Mouse (Mus musculus) urinary bladder, adult 18-20 months (tissue): ENCODE measurements around the gene Gp5.
"Not testable (repeated sequence)": the region's sequence is repeated elsewhere in the genome, so short reads cannot be mapped to it uniquely, and the experiment has no call there.

Experiments used
- DNase-seq, 2 experiments: peaks; one replicate each; pipeline ENCODE4 v3.0.0; 2022; ENCODE audit warnings: low spot score in 2 of 2, mixed read lengths in 2 of 2

Gp5 gene

DNA sequence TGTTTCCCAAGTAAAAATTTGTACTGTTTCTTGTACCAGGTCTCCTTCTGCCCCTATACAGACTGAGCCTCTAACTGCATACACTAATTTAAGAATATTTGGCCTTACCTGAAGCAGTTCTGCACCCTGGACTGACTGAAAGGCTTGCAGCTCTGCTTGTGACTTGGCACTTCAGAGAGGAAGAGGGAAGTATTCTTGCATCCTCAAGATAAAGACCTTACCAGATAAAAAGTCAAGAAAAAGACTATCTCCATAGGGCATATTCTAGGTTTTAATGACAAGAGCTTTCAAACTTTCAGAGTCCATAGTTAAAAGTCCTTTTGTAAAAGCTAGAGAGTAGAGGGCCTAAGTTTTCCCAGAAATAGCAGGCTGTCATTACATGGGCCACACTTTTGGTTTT, at the start of gene Gp5:
Gene Gp5 (minus strand): TSS at position 133 of the 400 bp plus-strand sequence.
- no peak for DNase-seq

GRCm38 (mm10) chr16:30353489-30353888, 42.9 kb upstream of the Gp5 start:
- not testable (repeated sequence) for DNase-seq

DNA sequence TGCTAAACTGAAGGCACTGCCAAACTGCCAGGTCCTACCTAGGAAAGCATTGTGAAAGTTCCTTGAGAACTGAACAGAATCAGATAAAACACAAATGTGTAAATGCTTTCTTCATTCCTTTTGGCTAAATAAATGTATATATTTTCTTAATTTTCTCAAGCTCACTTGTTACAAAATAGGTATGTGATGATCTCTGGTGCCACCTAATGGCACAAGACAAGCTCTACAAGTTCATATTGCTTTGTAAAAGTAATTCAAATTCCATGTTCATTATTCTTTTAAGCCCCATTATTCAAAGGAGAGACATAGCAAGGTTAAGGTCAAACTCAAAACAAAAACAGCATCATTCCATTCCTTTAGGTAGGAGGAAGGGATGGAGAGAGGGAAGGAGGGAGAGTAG, 3.7 kb upstream of the Gp5 start:
- DNase-seq: no peak

- no peak for DNase-seq
Observed at GRCm38 (mm10) chr16:30310171-30310515, 436 bp downstream of the Gp5 start.

GRCm38 (mm10) chr16:30309395-30310170, 996 bp downstream of the Gp5 start:
- DNase-seq: peak in 1 of 2 experiments; percentile 35

DNA sequence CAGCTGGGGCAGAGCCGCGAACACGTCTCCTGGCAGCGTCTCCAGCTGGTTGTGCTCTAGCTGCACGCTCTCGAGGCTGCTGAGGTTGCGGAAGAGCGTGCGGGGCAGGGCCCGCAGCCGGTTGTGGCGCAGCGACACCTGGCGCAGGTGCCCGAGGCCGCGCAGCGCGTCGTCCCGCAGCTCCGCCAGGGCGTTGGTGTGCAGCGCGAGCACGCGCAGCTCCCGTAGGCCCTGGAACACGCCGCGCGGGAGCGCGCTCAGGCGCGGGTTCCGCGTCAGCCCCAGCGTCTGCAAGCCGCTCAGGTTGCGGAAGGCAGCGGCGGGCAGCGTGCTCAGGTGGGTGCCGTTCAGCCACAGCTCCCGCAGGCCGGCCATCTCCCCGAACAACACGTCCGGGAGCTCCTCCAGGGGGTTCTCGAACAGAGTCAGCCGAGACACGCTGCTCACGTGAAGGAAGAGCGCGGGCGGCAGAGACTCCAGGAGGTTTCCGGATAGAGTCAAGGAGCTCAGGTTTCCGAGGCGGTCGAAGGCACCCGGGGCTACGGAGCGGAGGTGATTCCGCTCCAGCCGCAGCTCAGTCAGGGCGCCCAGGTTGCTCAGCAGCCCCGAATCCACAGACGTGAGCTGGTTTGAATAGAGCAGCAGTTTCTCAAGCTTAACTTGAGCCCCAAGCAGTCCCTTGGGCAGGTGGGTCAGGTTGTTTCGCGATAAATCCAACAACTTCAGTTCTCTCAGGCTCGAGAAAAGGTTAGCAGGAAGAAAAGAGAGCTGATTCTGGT, 1.8 kb downstream of the Gp5 start:
- DNase-seq: peak; percentile 19 to 50

DNA sequence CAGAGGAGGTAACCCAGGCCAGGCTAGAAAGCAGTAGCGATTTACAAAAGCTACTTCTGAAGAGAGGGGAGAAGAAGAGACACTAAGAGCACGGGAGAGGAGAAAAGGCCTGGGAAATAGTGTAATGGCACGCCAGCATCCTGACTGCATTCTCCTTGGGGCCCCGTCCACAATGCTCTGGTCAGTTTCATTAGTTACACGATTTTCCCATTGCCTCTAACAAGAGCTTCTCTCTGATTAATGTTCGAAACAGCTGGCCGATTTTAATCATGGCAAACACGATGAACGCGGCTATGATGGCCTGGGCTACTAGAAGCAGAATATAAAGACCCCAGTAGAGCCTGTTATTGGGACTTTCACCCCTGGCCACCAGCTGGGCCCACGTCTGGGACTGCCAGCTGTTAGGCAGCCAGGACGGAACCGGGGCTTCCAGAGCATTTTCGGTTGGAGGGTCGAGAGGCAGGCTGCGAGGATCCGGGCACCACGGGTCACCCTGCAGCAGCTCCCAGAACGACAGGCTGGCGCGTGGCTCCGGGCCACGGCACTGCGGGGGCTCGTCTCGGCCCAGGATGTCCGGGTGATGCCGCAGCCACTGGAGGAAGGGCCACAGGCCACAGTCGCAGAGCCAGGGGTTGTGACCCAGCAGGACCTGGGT, 2.5 kb downstream of the Gp5 start:
- no peak for DNase-seq

GRCm38 (mm10) chr16:30307306-30307705, 3.3 kb downstream of the Gp5 start:
- no peak for DNase-seq

DNA sequence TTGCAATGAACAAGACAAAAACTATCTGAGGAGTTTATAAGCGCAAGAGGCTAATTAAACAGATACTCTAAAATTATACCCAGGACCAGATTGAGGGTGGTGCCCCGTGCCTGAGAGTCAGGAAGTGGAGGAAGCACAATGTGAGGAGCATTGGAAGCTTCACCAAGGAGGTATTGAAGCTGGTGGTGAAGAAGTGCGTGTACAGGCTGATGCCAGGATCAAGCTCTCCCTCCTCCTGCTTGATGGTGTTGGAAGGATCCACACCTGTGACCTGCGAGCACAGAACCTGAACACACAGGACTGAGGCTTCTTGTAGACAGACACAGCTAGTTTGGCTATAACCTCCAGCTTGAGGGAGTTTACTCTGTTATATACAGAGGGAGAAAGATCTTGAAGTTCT, 4.5 kb downstream of the Gp5 start:
- no peak for DNase-seq

DNA sequence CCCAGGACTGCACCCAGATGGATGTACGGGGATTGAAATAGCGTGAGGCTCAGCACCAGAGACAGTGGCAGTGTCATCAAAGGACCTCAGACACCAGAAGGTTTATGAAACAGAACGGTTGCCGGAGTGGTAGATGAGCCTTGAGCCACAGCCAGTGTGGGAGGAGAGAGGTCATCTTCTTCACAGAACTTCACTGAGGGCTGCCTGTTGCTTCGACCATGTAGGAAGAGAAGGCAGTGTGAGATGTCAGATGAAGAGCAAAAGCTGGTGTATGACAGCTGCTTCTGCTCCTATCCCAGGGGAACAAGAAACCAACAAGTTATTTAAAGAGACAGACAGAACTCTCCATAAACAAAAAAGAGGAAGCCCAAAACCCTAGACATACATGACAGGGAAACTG, 6.3 kb downstream of the Gp5 start:
- DNase-seq: no peak

GRCm38 (mm10) chr16:30303411-30303810, 7.2 kb downstream of the Gp5 start:
- no peak for DNase-seq

DNA sequence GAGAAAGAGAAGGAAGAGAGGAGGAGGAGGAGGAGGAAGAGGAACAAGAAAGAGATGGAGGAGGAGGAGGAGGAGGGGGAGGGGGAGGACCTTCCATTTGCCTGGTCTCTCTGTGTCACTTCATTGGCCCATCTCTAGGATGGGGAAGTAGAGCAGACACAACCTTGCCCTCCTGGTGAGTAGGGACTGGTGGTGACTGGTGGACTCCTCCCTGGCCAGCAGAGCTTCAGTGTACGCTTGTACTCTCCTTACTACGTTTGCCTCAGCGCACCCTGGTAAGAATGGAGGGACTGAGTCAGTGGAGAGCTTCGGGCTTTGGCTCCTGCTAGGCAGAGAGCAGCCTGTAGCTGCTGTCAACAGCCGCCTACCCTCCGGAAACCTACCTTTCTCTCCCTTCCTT, 7.9 kb downstream of the Gp5 start:
- DNase-seq: no peak

- DNase-seq: no peak
Observed at GRCm38 (mm10) chr16:30299711-30300277, 10.8 kb downstream of the Gp5 start.

DNA sequence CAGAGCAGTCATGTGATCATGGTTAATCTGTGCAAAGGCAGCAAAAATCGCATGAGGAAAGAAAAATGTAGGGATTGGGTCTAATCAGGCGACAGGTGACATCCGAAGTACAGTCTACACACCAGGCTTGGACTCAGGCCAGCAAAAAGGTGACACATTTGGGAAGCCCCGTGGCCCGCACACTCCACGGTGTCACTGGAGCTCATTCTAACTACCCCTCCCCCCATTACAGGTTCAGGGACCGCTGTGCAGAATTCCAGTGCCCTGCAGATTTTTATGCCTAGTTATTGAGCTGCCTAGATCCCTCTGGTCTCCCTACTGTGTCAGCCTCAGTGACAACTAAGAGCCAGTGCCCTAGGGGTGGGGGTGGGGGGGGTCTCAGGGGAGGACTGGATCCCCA, 13.1 kb downstream of the Gp5 start:
- DNase-seq: no peak

GRCm38 (mm10) chr16:30296601-30297275, 13.8 kb downstream of the Gp5 start:
- no peak for DNase-seq

GRCm38 (mm10) chr16:30295106-30295505, 15.5 kb downstream of the Gp5 start:
- DNase-seq: no peak

GRCm38 (mm10) chr16:30290436-30290835, 20.1 kb downstream of the Gp5 start:
- no peak for DNase-seq

GRCm38 (mm10) chr16:30285701-30286100, 24.9 kb downstream of the Gp5 start:
- DNase-seq: no peak

GRCm38 (mm10) chr16:30283743-30284337, 26.7 kb downstream of the Gp5 start:
- DNase-seq: peak in 1 of 2 experiments; percentile 37

GRCm38 (mm10) chr16:30282844-30283495, 27.6 kb downstream of the Gp5 start, which contains the start of gene Lrrc15:
TSS of gene Lrrc15 (minus strand) at chr16:30283256.
- no peak for DNase-seq
